8 mouse cellular contexts compared by ENCODE assay signal in genomic region chr19:46506372-46506717, GRCm38 (mm10). TPM values are rescaled to one million over a fixed set of nuclear protein-coding genes. Genes with fewer than 3 reads are reported as not detected.
DNase-seq lines count a peak whose midpoint lies in the region; ATAC-seq lines count a peak whose summit lies in the region.

No protein-coding gene starts in this region.

- peak overlapping the region; percentile 99 for H3K4me2 ChIP-seq in neural tube, embryonic 11.5 days (ENCODE audit: low read depth)
- peak overlapping the region; percentile 99 for H3K4me2 ChIP-seq in liver, embryonic 12.5 days
- H3K4me2 ChIP-seq in stomach, embryonic 16.5 days (ENCODE audit: low read depth, low read length), result peak overlapping the region; percentile 93

- H3K4me1 ChIP-seq in neural tube, embryonic 11.5 days (ENCODE audit: control insufficient read depth, insufficient read depth, low read length), result peaks cover 50% of the 10 kb centered on the region
- peaks cover 93% of the 10 kb centered on the region for H3K4me1 ChIP-seq in liver, embryonic 12.5 days
- peaks cover 69% of the 10 kb centered on the region for H3K4me1 ChIP-seq in stomach, embryonic 16.5 days (ENCODE audit: control insufficient read depth, insufficient read depth, low read length)

- no peaks in the 10 kb centered on the region for H3K27me3 ChIP-seq in neural tube, embryonic 11.5 days (ENCODE audit: control insufficient read depth, insufficient read depth, low read length)
- H3K27me3 ChIP-seq in liver, embryonic 12.5 days (replicated peaks), result no peaks in the 10 kb centered on the region
- H3K27me3 ChIP-seq in stomach, embryonic 16.5 days (ENCODE audit: control insufficient read depth, insufficient read depth, low read length), result no peaks in the 10 kb centered on the region

- H3K9me3 ChIP-seq in neural tube, embryonic 11.5 days (ENCODE audit: control insufficient read depth, low read length), result no peaks in the 10 kb centered on the region
- H3K9me3 ChIP-seq in liver, embryonic 12.5 days (replicated peaks), result no peaks in the 10 kb centered on the region
- no peaks in the 10 kb centered on the region for H3K9me3 ChIP-seq in stomach, embryonic 16.5 days (replicated peaks; ENCODE audit: control insufficient read depth, low read length)

- peak; percentile 2 for DNase-seq in adrenal gland, postnatal 14 days
- no peak for DNase-seq in adrenal gland, postnatal 25 days
- DNase-seq in neural tube, embryonic 11.5 days (ENCODE audit: low spot score), result no peak
- DNase-seq in neural tube, embryonic 10.5 days (ENCODE audit: extremely low spot score, low spot score), result no peak
- no peak for DNase-seq in thymus, postnatal 25 days
- no peak for DNase-seq in layer of hippocampus, adult 11-12 months (ENCODE audit: low spot score)

- WGBS in neural tube, embryonic 11.5 days, result 63% methylated on average over 3 of the region's 3 CpGs
- 57% methylated on average over 3 of the region's 3 CpGs for WGBS in liver, embryonic 12.5 days (ENCODE audit: insufficient replicate concordance)
- 78% methylated on average over 3 of the region's 3 CpGs for WGBS in stomach, embryonic 16.5 days

- peak overlapping the region; percentile 85; the same call in 1 of the 2 replicates for H3K27ac ChIP-seq in neural tube, embryonic 11.5 days (ENCODE audit: low read depth, low read length)
- peak overlapping the region; percentile 99 for H3K27ac ChIP-seq in liver, embryonic 12.5 days
- H3K27ac ChIP-seq in stomach, embryonic 16.5 days (ENCODE audit: low read length), result peak overlapping the region; percentile 100; the same call in 1 of the 2 replicates

- peaks cover 5% of the 10 kb centered on the region; the same call in 1 of the 2 replicates for H3K36me3 ChIP-seq in neural tube, embryonic 11.5 days (ENCODE audit: control insufficient read depth, insufficient read depth, low read length)
- H3K36me3 ChIP-seq in liver, embryonic 12.5 days, result peaks cover 62% of the 10 kb centered on the region
- no peaks in the 10 kb centered on the region for H3K36me3 ChIP-seq in stomach, embryonic 16.5 days (ENCODE audit: control insufficient read depth, insufficient read depth, low read length)

- peak overlapping the region; percentile 55; the same call in 1 of the 2 replicates for H3K9ac ChIP-seq in neural tube, embryonic 11.5 days (ENCODE audit: low read length)
- H3K9ac ChIP-seq in liver, embryonic 12.5 days, result peak overlapping the region; percentile 43
- peak overlapping the region; percentile 53 for H3K9ac ChIP-seq in stomach, embryonic 16.5 days (ENCODE audit: low read length)

- ATAC-seq in neural tube, embryonic 11.5 days (ENCODE audit: insufficient read depth, low FRiP score, low TSS enrichment), result no peak
- no peak for ATAC-seq in liver, embryonic 12.5 days
- ATAC-seq in stomach, embryonic 16.5 days (ENCODE audit: insufficient read depth, low FRiP score), result no peak

- H3K4me3 ChIP-seq in neural tube, embryonic 11.5 days (ENCODE audit: low read depth, low read length), result peak overlapping the region; percentile 1; the same call in 1 of the 2 replicates
- peak overlapping the region; percentile 87; the same call in 1 of the 2 replicates for H3K4me3 ChIP-seq in liver, embryonic 12.5 days
- H3K4me3 ChIP-seq in stomach, embryonic 16.5 days (replicated peaks; ENCODE audit: low read length), result peak overlapping the region; percentile 94

RNA-seq across cellular contexts. Expression of gene Trim8, which starts 4.8 kb away (rescaled TPM):
- total RNA-seq in adrenal gland, postnatal 14 days (2021), result 39.3 and 44.9 TPM in 2 replicates
- 50.9 and 52.6 TPM in 2 replicates for total RNA-seq in adrenal gland, postnatal 25 days (2021)
- polyA plus RNA-seq in neural tube, embryonic 11.5 days (2014; fragmentation: Nextera tagmentation; extraction: Ambion mirVana), result 26.6 and 28.7 TPM in 2 replicates
- polyA plus RNA-seq in liver, embryonic 12.5 days (2016; fragmentation: Nextera tagmentation; extraction: Ambion mirVana), result 19.0 and 19.5 TPM in 2 replicates
- 11.8 and 16.2 TPM in 2 replicates for polyA plus RNA-seq in stomach, embryonic 16.5 days (2015; fragmentation: Nextera tagmentation; extraction: Ambion mirVana)

Comparison
In these comparisons a context has a peak if more than half of its experiments do, and no peak if none do; other contexts are left out.
1. H3K4me3 ChIP-seq: peak in every context shown above with its lines; median percentile 94 in stomach, embryonic 16.5 days; 87 in liver, embryonic 12.5 days; 1 in neural tube, embryonic 11.5 days.